Mouse (Mus musculus): ENCODE measurements around the gene Arpc3. TPM values are rescaled to one million over a fixed set of nuclear protein-coding genes. Genes with fewer than 3 reads are reported as not detected.

The Arpc3 gene
- polyA plus RNA-seq, 1 experiment: 217 TPM

DNA sequence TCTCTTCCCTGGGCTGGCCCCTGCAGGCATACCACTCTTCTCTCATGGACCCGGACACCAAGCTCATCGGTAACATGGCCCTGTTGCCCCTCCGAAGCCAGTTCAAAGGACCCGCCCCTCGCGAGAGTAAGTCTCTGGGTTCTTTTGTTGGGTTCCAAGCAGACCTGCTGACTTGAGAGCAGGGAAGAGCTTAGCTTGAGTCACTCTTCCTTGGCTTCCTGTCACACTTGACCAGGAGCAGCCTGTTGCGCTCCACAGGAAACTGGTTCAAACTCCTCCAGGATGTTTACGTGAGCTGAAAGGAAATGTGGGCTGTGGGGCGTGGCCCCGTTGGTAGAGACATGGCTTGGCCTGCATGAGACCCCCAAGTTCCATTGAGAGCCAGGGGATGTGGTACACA is 5.1 kb downstream of the Arpc3 start:
- H3K36me3 ChIP-seq (ENCODE audit: control insufficient read depth, insufficient read depth): peaks cover 10% of the 10 kb centered on the region
- H3K4me3 ChIP-seq: no peak overlapping the region
- H3K4me2 ChIP-seq (ENCODE audit: low read depth): no peak overlapping the region

GRCm38 (mm10) chr5:122397495-122397894 is 5.8 kb downstream of the Arpc3 start:
- TF ChIP-seq USF1 (IDR thresholded peaks at IDR 0.05; ENCODE audit: low read depth): no peak
- TF ChIP-seq MYOG (IDR thresholded peaks at IDR 0.05; ENCODE audit: control insufficient read depth in 1 of 3, insufficient read depth in 1 of 3, insufficient read length in 2 of 3, low read depth in 2 of 3): no peak
- no peak for TF ChIP-seq TCF3 (IDR thresholded peaks at IDR 0.05; ENCODE audit: insufficient read length, low read depth)
- TF ChIP-seq MAX (IDR thresholded peaks at IDR 0.05; ENCODE audit: low read depth): no peak
- no peak for TF ChIP-seq TCF12 (IDR thresholded peaks at IDR 0.05; ENCODE audit: insufficient read depth, poor library complexity, severe bottlenecking)
- TF ChIP-seq CEBPB (IDR thresholded peaks at IDR 0.05; ENCODE audit: insufficient read depth, poor library complexity, severe bottlenecking): no peak
- no peak for TF ChIP-seq POLR2AphosphoS2 (IDR thresholded peaks at IDR 0.05; ENCODE audit: insufficient read length, low read depth)
- TF ChIP-seq MYOD1 (IDR thresholded peaks at IDR 0.05; ENCODE audit: control insufficient read depth in 1 of 3, insufficient read length in 2 of 3, low read depth in 2 of 3): no peak
- no peak for TF ChIP-seq REST (IDR thresholded peaks at IDR 0.05; ENCODE audit: insufficient read depth, insufficient read length)
- no peak for TF ChIP-seq POLR2A (IDR thresholded peaks at IDR 0.05; ENCODE audit: insufficient read length, low read depth)
- TF ChIP-seq E2F4 (IDR thresholded peaks at IDR 0.05; ENCODE audit: insufficient read depth): no peak
- TF ChIP-seq SRF (IDR thresholded peaks at IDR 0.05; ENCODE audit: control insufficient read depth, insufficient read length, low read depth): no peak
- Histone ChIP-seq H3K4me2 (ENCODE audit: low read depth) (no peak overlapping the region), H3K4me3 (no peak overlapping the region), H3K27me3 (ENCODE audit: control insufficient read depth, insufficient read depth, insufficient read length) (no peaks in the 10 kb centered on the region), H3K36me3 (ENCODE audit: control insufficient read depth, insufficient read depth) (peaks cover 10% of the 10 kb centered on the region), H3ac (ENCODE audit: control insufficient read depth, insufficient read length) (no peak overlapping the region), H3K79me2 (ENCODE audit: control insufficient read depth, insufficient read depth) (peaks cover 13% of the 10 kb centered on the region)

More for the DNA sequence above, 5.1 kb downstream of the Arpc3 start:
- no peaks in the 10 kb centered on the region for H3K27me3 ChIP-seq (ENCODE audit: control insufficient read depth, insufficient read depth, insufficient read length)
- no peak overlapping the region for H3ac ChIP-seq (ENCODE audit: control insufficient read depth, insufficient read length)
- peaks cover 18% of the 10 kb centered on the region for H3K79me2 ChIP-seq (ENCODE audit: control insufficient read depth, insufficient read depth)
- no peak for TF ChIP-seq TCF3 (IDR thresholded peaks at IDR 0.05; ENCODE audit: insufficient read length, low read depth)
- TF ChIP-seq POLR2AphosphoS2 (IDR thresholded peaks at IDR 0.05; ENCODE audit: insufficient read length, low read depth): no peak
- no peak for TF ChIP-seq MAX (IDR thresholded peaks at IDR 0.05; ENCODE audit: low read depth)
- TF ChIP-seq TCF12 (IDR thresholded peaks at IDR 0.05; ENCODE audit: insufficient read depth, poor library complexity, severe bottlenecking): no peak
- no peak for TF ChIP-seq MYOG (IDR thresholded peaks at IDR 0.05; ENCODE audit: control insufficient read depth in 1 of 3, insufficient read depth in 1 of 3, insufficient read length in 2 of 3, low read depth in 2 of 3)
- no peak for TF ChIP-seq REST (IDR thresholded peaks at IDR 0.05; ENCODE audit: insufficient read depth, insufficient read length)
- no peak for TF ChIP-seq MYOD1 (IDR thresholded peaks at IDR 0.05; ENCODE audit: control insufficient read depth in 1 of 3, insufficient read length in 2 of 3, low read depth in 2 of 3)
- no peak for TF ChIP-seq POLR2A (IDR thresholded peaks at IDR 0.05; ENCODE audit: insufficient read length, low read depth)
- no peak for TF ChIP-seq E2F4 (IDR thresholded peaks at IDR 0.05; ENCODE audit: insufficient read depth)
- TF ChIP-seq CEBPB (IDR thresholded peaks at IDR 0.05; ENCODE audit: insufficient read depth, poor library complexity, severe bottlenecking): no peak
- no peak for TF ChIP-seq SRF (IDR thresholded peaks at IDR 0.05; ENCODE audit: control insufficient read depth, insufficient read length, low read depth)
- TF ChIP-seq USF1 (IDR thresholded peaks at IDR 0.05; ENCODE audit: low read depth): no peak

GRCm38 (mm10) chr5:122399871-122400270 is 8.2 kb downstream of the Arpc3 start:
- no peak overlapping the region for H3K4me3 ChIP-seq
- peaks cover 18% of the 10 kb centered on the region for H3K36me3 ChIP-seq (ENCODE audit: control insufficient read depth, insufficient read depth)
- TF ChIP-seq SRF (IDR thresholded peaks at IDR 0.05; ENCODE audit: control insufficient read depth, insufficient read length, low read depth): no peak
- H3K27me3 ChIP-seq (ENCODE audit: control insufficient read depth, insufficient read depth, insufficient read length): no peaks in the 10 kb centered on the region
- no peaks in the 10 kb centered on the region for H3K79me2 ChIP-seq (ENCODE audit: control insufficient read depth, insufficient read depth)
- no peak overlapping the region for H3ac ChIP-seq (ENCODE audit: control insufficient read depth, insufficient read length)
- H3K4me2 ChIP-seq (ENCODE audit: low read depth): no peak overlapping the region

- H3K27me3 ChIP-seq (ENCODE audit: control insufficient read depth, insufficient read depth, insufficient read length): no peaks in the 10 kb centered on the region
- no peak overlapping the region for H3K4me2 ChIP-seq (ENCODE audit: low read depth)
- H3K4me3 ChIP-seq: no peak overlapping the region
- no peak overlapping the region for H3ac ChIP-seq (ENCODE audit: control insufficient read depth, insufficient read length)
- H3K79me2 ChIP-seq (ENCODE audit: control insufficient read depth, insufficient read depth): no peaks in the 10 kb centered on the region
- no peak for TF ChIP-seq USF1 (IDR thresholded peaks at IDR 0.05; ENCODE audit: low read depth)
- TF ChIP-seq POLR2AphosphoS2 (IDR thresholded peaks at IDR 0.05; ENCODE audit: insufficient read length, low read depth): no peak
- no peak for TF ChIP-seq E2F4 (IDR thresholded peaks at IDR 0.05; ENCODE audit: insufficient read depth)
- no peak for TF ChIP-seq CEBPB (IDR thresholded peaks at IDR 0.05; ENCODE audit: insufficient read depth, poor library complexity, severe bottlenecking)
- H3K36me3 ChIP-seq (ENCODE audit: control insufficient read depth, insufficient read depth): peaks cover 18% of the 10 kb centered on the region
Measured at GRCm38 (mm10) chr5:122400628-122401302, 9.1 kb downstream of the Arpc3 start.

GRCm38 (mm10) chr5:122401303-122401640 is 9.6 kb downstream of the Arpc3 start:
- H3K4me2 ChIP-seq (ENCODE audit: low read depth): no peak overlapping the region
- H3K36me3 ChIP-seq (ENCODE audit: control insufficient read depth, insufficient read depth): peaks cover 21% of the 10 kb centered on the region
- H3K27me3 ChIP-seq (ENCODE audit: control insufficient read depth, insufficient read depth, insufficient read length): no peaks in the 10 kb centered on the region
- TF ChIP-seq TCF3 (IDR thresholded peaks at IDR 0.05; ENCODE audit: insufficient read length, low read depth) (no peak), POLR2AphosphoS2 (IDR thresholded peaks at IDR 0.05; ENCODE audit: insufficient read length, low read depth) (no peak), TCF12 (IDR thresholded peaks at IDR 0.05; ENCODE audit: insufficient read depth, poor library complexity, severe bottlenecking) (no peak)
- no peak overlapping the region for H3K4me3 ChIP-seq
- no peak overlapping the region for H3ac ChIP-seq (ENCODE audit: control insufficient read depth, insufficient read length)
- no peaks in the 10 kb centered on the region for H3K79me2 ChIP-seq (ENCODE audit: control insufficient read depth, insufficient read depth)

Data from myocyte (in vitro differentiated cells).